Mouse (Mus musculus) B cell, adult (primary cell): Measurements from ENCODE around the gene Arhgef38. TPM values are rescaled to one million over a fixed set of nuclear protein-coding genes. Genes with fewer than 3 reads are reported as not detected.

ENCODE experiments used
- total RNA-seq: library from RNA; stranded (reverse); gene quantifications from 4 replicates; pipeline ENCODE4 v1.2.4, GENCODE M21; 2023; ENCODE audit not compliant: inconsistent age

The Arhgef38 gene
- total RNA-seq: not detected in 4 replicates

DNA sequence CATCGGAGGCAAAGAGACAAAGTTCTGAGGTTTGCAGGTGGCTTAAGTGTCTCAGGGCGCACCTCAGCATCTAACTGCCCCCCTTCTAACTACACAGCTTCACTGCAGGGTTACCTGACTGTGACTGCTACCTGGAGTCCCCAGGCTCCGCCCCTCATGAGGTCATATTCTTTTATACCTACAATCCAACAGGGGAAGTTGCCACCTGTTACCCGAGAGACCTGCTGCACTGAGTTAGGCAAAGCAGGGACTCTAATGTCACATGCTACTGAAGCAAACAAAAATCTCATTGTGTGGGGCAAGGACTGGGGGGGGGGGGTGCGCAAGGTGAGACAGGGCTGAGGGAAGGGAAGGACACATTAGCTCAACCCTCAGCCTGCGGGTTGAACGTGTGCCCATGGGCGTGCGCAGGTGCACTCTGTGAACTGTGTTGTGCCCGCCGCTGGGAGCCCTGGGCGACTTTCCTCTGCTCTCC, at the start of gene Arhgef38:
TSS of gene Arhgef38 (minus strand) at position 129 of the 475 bp plus-strand sequence.

DNA sequence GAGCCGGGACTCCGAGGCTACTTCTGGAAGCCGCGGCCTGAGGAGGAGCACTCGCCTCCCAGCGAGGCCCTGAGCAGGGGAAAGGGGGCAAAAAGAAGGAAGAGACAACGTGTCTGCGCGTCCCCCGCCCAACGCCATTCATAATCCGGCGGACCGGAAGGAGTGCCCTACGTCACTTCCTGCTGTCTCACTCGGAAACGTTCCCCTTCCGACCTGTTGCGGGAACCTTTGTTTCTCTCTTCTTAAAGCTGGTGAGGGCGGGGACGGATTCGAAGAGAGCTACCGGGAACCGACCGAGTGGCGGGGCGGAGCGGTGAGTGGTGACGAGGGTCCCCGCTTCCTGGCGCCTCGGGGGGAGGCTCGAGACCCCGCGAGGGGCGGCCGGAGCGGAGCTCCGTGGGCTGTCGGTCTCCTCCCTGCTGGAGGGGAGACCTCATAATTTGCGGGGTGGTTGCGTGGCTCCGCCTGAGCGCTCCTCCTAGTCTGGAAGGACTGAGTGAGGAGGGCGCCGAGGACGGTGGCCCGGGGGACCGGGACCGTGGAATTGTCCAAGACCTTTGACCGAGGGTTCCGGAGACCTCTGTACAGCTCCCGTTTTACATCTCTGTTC, 143.0 kb downstream of the Arhgef38 start, which contains the start of the genes Ints12 and Gstcd:
TSS of gene Ints12 (plus strand) at position 177 of the 610 bp plus-strand sequence.
TSS of gene Gstcd (minus strand) at position 370 of the 610 bp plus-strand sequence.

Other genes with a start within 250 kb of the Arhgef38 start
- 15.0 to 19.9 TPM (median 18.6 TPM) in 4 replicates for gene Ints12, start 143.1 kb downstream of the Arhgef38 start, total RNA-seq
- gene Gstcd, start 142.9 kb downstream of the Arhgef38 start, total RNA-seq: 14.7 to 20.4 TPM (median 18.8 TPM) in 4 replicates
- 19.5 to 24.5 TPM (median 21.7 TPM) in 4 replicates for gene Ppa2, start 75.2 kb upstream of the Arhgef38 start, total RNA-seq